In the genomic region with DNA sequence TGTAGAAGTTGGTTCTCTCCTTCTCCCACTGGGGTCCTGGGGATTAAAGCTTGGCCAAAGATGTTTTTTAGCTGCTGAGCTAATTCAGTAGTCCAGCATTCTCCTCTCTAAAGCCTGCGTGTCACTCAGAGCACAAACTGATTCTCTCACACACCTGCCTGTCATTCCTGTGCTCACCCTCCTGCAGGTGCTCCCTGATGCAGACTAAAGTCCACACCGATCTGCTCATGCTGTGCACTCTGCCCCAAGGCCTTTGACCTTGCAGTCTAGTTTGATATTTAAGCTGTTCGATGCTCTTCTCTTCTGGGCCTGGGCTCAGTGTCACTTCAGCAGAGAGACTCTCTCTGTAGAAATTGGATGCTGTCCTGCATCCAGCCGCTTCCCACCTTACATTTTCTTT, we compare ENCODE assay signal across 24 mouse cellular contexts. TPM values are rescaled to one million over a fixed set of nuclear protein-coding genes. Genes with fewer than 3 reads are reported as not detected.
DNase-seq lines count a peak whose midpoint lies in the region; ATAC-seq lines count a peak whose summit lies in the region.
"Had no signal": no experiment of that assay in that cellular context is flagged by ENCODE, and none has a peak within 500 bp of the region (broad histone marks: within the 10 kb centered on the region; RNA-seq: fewer than 3 reads in every experiment).

No protein-coding gene starts in this region.

- no peaks in the 10 kb centered on the region for H3K9me3 ChIP-seq in liver, embryonic 11.5 days (ENCODE audit: control insufficient read depth, low read length)
- no peaks in the 10 kb centered on the region for H3K9me3 ChIP-seq in liver, embryonic 12.5 days (replicated peaks)
- H3K9me3 ChIP-seq: forebrain, embryonic 10.5 days; midbrain, embryonic 13.5 days; neural tube, embryonic 12.5 days had no signal

- H3K36me3 ChIP-seq in liver, embryonic 11.5 days (ENCODE audit: control insufficient read depth, insufficient read depth, low read length) = no peaks in the 10 kb centered on the region
- no peaks in the 10 kb centered on the region for H3K36me3 ChIP-seq in liver, embryonic 12.5 days
- H3K36me3 ChIP-seq: forebrain, embryonic 10.5 days; heart, embryonic 12.5 days; midbrain, embryonic 13.5 days; neural tube, embryonic 12.5 days had no signal

- 84% methylated on average over 4 of the region's 4 CpGs for WGBS in liver, embryonic 11.5 days
- WGBS in liver, embryonic 12.5 days (ENCODE audit: insufficient replicate concordance) = 65% methylated on average over 4 of the region's 4 CpGs

- ATAC-seq in liver, embryonic 11.5 days (replicated peaks; ENCODE audit: low FRiP score) = no peak; the same call in 1 of the 2 replicates
- ATAC-seq in liver, embryonic 12.5 days = peak; percentile 64
- ATAC-seq: forebrain, embryonic 16.5 days; hindbrain, postnatal 0 days; midbrain, embryonic 13.5 days had no signal

- H3K27ac ChIP-seq in liver, embryonic 11.5 days (ENCODE audit: low read depth, low read length) = no peak overlapping the region
- H3K27ac ChIP-seq in liver, embryonic 12.5 days = no peak overlapping the region
- H3K27ac ChIP-seq: forebrain, embryonic 10.5 days; hindbrain, postnatal 0 days; midbrain, embryonic 13.5 days; neural tube, embryonic 12.5 days had no signal

- peak; percentile 82 for DNase-seq in heart, adult 11 months
- DNase-seq in heart, adult 9 months (ENCODE audit: low spot score in 2 of 2) = no peak
- DNase-seq in liver = peak; percentile 12
- no peak for DNase-seq in liver, embryonic 11.5 days (ENCODE audit: low spot score)
- DNase-seq in yolk sac, embryonic 10.5 days (ENCODE audit: low spot score) = peak; percentile 78
- no peak for DNase-seq in ovary, postnatal 36 days (ENCODE audit: low spot score)
- no peak for DNase-seq in natural killer cell, adult 2 months (ENCODE audit: low spot score in 2 of 2)
- DNase-seq: adrenal gland, postnatal 10 days; cerebellum, adult 18-20 months; cerebellum, postnatal 14 days; gastrocnemius, postnatal 10 days; heart, postnatal 10 days; lung, embryonic 14.5 days; right cerebral cortex, adult 18-20 months had no signal

- no peak overlapping the region for H3K9ac ChIP-seq in liver, embryonic 11.5 days (ENCODE audit: low read depth, low read length)
- no peak overlapping the region for H3K9ac ChIP-seq in liver, embryonic 12.5 days
- H3K9ac ChIP-seq: heart, embryonic 12.5 days; lung, embryonic 14.5 days; midbrain, embryonic 13.5 days; neural tube, embryonic 12.5 days had no signal

- no peak overlapping the region for H3K4me3 ChIP-seq in liver, embryonic 11.5 days (ENCODE audit: low read depth, low read length)
- no peak overlapping the region for H3K4me3 ChIP-seq in liver, embryonic 12.5 days
- H3K4me3 ChIP-seq: forebrain, embryonic 10.5 days; heart, embryonic 12.5 days; midbrain, embryonic 13.5 days; neural tube, embryonic 12.5 days had no signal

- H3K4me1 ChIP-seq in liver, embryonic 11.5 days (replicated peaks; ENCODE audit: control insufficient read depth, insufficient read depth, low read length) = no peaks in the 10 kb centered on the region
- H3K4me1 ChIP-seq in liver, embryonic 12.5 days = no peaks in the 10 kb centered on the region
- H3K4me1 ChIP-seq: forebrain, embryonic 10.5 days; heart, embryonic 12.5 days; midbrain, embryonic 13.5 days; neural tube, embryonic 12.5 days had no signal

- no peak overlapping the region for H3K4me2 ChIP-seq in liver, embryonic 11.5 days
- H3K4me2 ChIP-seq in liver, embryonic 12.5 days = no peak overlapping the region
- H3K4me2 ChIP-seq: heart, embryonic 12.5 days; lung, embryonic 14.5 days; midbrain, embryonic 13.5 days; neural tube, embryonic 12.5 days had no signal

- H3K27me3 ChIP-seq in liver, embryonic 11.5 days (replicated peaks; ENCODE audit: control insufficient read depth, insufficient read depth, low read length) = no peaks in the 10 kb centered on the region
- H3K27me3 ChIP-seq in liver, embryonic 12.5 days (replicated peaks) = no peaks in the 10 kb centered on the region
- H3K27me3 ChIP-seq: heart, embryonic 12.5 days; midbrain, embryonic 13.5 days; neural tube, embryonic 12.5 days had no signal

RNA-seq across cellular contexts. Expression of gene Fam47e, which starts 16.4 kb away (rescaled TPM):
- polyA plus RNA-seq in liver, embryonic 11.5 days (2014; fragmentation: Nextera tagmentation; extraction: Ambion mirVana) = 0.38 and 0.52 TPM in 2 replicates
- polyA plus RNA-seq in liver, embryonic 12.5 days (2016; fragmentation: Nextera tagmentation; extraction: Ambion mirVana) = 0.69 and 0.88 TPM in 2 replicates
- polyA plus RNA-seq: embryonic facial prominence, embryonic 11.5 days; forebrain, embryonic 10.5 days; heart, embryonic 12.5 days; hindbrain, embryonic 11.5 days; limb, embryonic 11.5 days; lung, embryonic 14.5 days; midbrain, embryonic 13.5 days; neural tube, embryonic 12.5 days had no signal

RNA-seq across cellular contexts. Expression of gene Stbd1, which starts 31.6 kb away (rescaled TPM):
- polyA plus RNA-seq in liver, embryonic 11.5 days (2014; fragmentation: Nextera tagmentation; extraction: Ambion mirVana) = 6.8 and 8.4 TPM in 2 replicates
- 5.3 and 5.5 TPM in 2 replicates for polyA plus RNA-seq in liver, embryonic 12.5 days (2016; fragmentation: Nextera tagmentation; extraction: Ambion mirVana)

Comparison
In these comparisons a context has a peak if more than half of its experiments do, and no peak if none do; other contexts are left out.
1. DNase-seq: peak in heart, adult 11 months (single experiment), liver (single experiment) and yolk sac, embryonic 10.5 days (single experiment); none in heart, adult 9 months (0 of 2), liver, embryonic 11.5 days (single experiment), ovary, postnatal 36 days (single experiment) and natural killer cell, adult 2 months (0 of 2).